Mouse (Mus musculus): ENCODE data around the gene Crk.
A peak's percentile ranks its signal among the peaks of the same experiment; 100 is the strongest.

Gene Crk

DNA sequence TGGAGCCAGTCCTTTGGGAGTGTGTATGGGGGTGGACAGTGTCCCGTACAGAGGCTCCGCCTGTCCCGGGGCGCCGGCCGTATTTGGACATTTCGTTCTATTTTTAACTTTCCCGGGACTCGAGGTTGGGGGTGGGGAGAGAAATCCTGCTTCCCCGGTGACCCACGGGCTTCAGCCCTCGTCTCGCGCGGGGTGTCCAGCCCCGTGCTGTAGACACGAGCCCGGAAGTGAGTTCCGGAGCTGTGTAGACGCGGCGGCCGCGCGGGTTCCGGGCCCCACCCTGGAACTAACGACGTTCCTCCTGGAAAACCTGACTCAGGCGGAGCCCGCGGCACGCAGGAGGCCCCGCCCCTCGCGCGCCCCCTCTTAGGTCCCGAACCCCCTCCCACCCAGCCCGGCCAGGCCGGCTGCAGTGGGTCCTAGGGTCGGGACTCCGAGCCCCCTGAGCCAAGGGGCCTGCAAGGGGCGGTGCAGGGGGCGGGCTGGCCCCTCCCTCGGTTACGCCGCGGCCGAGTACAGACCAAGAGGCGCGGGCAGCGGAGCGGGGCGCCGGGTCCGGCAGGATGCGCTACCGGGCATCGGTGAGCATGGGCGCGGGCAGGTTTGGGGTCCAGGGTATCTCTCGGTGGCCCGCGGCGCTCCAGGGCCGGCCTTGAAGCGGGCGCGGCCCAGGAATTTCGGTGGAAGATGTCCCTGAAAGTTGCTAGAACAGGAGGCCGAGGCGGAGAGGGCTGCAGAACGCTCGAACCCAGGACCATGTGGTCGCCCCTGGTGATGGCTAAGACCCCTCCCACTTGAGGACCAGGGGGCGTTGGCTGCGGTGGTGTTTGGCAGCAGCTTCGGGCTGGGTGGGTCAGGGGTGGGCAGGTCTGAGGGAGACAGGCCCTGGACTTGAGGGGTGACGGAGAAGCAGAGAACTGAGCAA is 23.2 kb upstream of the Crk start:
- peak; percentile 73 for DNase-seq (ENCODE audit: low read depth, low spot score)

DNA sequence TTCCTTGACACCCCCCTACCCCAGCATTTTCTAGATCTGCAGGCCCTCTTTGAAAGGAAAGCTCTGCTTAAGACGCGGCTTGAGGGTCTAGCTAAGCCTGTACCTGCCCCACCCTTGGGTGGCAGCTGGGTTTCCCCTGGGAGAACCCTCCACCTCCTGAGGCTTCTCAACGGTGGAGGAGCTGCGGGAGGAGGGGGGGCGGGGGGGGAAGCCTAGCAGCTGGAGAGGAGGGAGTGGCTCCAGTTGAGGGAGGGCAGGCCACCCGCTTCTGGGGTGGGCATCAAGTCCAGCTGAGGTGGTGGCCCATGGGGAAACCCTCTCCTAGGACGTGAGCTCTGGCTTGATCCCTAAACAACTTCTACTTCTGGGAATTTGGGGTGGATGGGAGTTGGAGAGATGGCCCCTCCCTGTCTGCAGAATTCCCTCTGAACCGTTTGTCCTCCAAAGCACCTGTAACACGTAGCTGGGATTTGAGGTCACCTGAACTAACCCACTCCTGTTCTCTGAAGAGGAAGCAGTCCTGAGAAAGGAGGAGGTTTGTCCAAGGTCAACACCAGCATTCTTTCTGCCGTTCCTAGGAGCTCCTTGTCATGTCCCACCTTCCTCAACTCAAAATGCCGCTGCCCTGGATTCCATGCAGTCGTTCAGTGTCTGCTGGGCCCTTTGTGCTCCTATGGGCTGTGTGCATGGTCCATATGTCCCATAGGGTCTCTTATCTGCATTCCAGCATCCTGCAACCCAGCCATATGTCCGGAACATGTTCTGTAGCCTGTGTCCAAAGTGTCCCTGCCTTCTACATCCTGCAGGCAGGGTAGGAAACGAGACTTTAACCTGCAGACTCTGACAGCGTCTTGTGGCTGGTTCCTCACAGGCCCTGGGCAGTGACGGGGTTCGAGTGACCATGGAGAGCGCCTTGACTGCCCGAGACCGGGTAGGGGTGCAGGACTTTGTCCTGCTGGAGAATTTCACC is 22.2 kb upstream of the Crk start:
- no peak for DNase-seq (ENCODE audit: low read depth, low spot score)

DNA sequence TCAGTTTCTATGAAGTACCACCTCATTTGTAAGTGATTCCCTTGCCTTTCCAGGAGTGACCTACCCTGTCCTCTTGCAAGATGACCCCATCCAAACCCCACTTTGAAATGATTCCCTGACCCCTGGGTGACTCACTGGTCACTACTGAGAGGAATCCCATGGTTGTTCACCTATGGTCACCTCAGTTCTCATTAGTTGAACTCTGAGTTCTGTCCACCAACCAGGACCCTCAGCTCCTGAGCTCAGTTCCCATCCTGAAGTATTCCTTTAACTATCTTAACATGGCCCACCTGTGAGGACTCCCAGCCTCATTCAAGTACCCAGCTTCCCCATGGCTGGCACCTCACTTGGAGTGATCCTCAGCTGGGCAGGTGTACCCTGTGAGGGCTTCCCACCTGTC is 21.2 kb upstream of the Crk start:
- DNase-seq (ENCODE audit: low read depth, low spot score), result no peak

- no peak for DNase-seq (ENCODE audit: low read depth, low spot score)
Observed at GRCm38 (mm10) chr11:75658311-75658710, 20.7 kb upstream of the Crk start.

DNA sequence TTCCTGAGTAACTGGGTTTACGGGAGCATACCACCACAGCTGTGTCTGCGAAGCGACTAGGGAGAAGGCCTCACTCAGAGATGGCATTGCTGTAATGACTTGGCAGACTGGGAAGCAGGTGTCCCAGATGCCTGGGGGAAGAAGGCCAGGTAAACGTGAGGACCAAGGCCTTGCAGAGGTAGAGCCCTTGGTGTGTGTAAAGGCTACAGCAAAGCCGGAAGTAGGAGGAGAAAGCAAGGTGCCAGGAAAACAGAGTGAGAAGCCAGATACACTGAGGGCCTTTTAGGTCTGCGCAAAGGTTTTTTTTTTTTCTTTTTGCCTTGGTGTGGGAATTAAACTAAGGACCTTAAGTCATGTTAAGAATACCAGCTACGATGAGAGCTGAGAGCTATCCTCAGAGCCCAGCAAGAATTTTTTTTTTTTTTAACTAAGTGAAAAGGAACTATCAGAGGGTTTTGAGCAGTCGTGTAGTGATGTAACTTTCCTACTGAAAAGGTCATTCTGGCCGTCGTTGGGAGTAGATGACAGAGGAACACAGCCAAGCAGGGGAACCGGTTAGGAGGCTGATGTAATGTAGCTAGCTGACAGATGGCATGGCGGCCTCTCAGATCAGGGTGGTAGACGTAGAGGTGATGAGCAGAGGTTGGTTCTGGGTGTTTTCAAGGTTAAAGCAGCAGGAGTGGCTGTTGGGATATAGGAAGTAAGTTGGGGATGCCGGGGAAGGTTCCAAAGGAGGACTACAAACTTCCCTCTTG is 19.9 kb upstream of the Crk start:
- DNase-seq (ENCODE audit: low read depth, low spot score), result no peak

DNA sequence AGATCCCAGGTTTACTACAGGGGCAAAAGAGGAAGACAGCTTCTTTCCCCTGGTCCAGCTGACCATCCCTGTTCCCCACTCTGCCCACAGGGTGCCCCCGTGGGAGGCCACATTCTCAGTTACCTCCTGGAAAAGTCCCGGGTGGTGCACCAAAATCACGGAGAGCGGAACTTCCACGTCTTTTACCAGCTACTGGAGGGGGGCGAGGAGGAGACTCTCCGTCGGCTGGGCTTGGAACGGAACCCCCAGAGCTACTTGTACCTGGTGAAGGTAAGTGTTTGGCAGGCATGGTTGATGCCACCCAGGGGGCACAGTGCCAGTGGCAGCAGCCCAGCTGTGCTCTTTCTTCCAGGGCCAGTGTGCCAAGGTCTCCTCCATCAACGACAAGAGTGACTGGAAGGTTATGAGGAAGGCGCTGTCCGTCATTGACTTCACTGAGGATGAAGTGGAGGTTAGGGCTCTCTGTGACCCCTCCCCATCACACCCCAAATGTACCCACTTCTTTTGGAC is 18.9 kb upstream of the Crk start:
- no peak for DNase-seq (ENCODE audit: low read depth, low spot score)

- no peak for DNase-seq (ENCODE audit: low read depth, low spot score)
Observed at GRCm38 (mm10) chr11:75660941-75661800, 17.9 kb upstream of the Crk start.

DNA sequence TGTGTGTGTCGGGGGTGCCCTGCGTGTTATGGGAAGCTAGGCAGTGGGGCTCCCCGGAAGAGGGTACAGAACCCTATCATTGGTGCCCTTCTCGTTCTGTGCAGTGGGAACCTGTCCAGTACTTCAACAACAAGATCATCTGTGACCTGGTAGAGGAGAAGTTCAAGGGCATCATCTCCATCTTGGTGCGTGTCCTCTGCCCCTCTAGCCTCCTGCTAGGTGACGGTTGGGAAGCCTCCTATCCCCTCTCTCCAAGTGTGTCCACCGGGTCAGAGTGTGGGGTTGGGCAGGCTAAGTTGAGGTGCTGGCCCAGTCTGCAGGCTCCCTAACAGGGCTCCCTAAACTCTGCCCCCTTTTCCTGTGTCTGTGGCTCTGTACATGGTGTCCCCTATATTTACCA is 16.9 kb upstream of the Crk start:
- no peak for DNase-seq (ENCODE audit: low read depth, low spot score)

DNA sequence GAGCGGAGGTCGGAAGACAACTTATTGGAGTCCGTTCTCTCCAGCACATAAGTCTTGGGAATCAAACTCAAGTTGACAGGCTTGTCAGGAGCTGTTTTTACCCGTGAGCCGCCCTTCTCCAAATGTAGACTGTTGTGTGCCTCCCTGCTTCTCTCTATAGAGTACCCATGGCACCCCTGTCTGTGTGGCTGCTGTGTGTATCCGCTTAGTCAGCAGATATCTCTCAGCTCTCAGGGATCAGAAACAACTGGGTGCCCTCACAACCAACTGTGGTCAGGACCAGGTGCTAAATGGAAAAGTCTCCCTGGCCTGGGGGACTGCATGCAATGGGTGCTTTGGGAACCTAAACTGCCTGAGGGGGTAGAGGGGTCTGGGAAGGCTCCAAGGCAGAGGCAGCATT is 12.8 kb upstream of the Crk start:
- no peak for DNase-seq (ENCODE audit: low read depth, low spot score)

GRCm38 (mm10) chr11:75668621-75669020 is 10.4 kb upstream of the Crk start:
- DNase-seq (ENCODE audit: low read depth, low spot score), result no peak

- no peak for DNase-seq (ENCODE audit: low read depth, low spot score)
Observed at GRCm38 (mm10) chr11:75669176-75669852, 9.7 kb upstream of the Crk start.

DNA sequence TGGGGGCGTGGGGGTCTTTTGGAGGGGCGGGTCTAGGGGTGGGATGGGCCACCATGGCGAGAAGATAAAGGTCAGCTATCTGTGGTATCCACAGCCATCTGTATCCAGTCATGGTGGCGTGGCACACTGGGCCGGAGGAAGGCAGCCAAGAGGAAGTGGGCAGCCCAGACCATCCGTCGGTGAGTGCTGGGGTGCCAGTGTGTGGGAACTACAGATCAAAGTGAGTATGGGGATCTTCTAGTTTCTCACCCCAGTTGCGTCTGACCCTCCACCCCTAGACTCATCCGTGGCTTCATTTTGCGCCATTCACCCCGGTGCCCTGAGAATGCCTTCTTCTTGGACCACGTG is 9.2 kb upstream of the Crk start:
- DNase-seq (ENCODE audit: low read depth, low spot score), result no peak

DNA sequence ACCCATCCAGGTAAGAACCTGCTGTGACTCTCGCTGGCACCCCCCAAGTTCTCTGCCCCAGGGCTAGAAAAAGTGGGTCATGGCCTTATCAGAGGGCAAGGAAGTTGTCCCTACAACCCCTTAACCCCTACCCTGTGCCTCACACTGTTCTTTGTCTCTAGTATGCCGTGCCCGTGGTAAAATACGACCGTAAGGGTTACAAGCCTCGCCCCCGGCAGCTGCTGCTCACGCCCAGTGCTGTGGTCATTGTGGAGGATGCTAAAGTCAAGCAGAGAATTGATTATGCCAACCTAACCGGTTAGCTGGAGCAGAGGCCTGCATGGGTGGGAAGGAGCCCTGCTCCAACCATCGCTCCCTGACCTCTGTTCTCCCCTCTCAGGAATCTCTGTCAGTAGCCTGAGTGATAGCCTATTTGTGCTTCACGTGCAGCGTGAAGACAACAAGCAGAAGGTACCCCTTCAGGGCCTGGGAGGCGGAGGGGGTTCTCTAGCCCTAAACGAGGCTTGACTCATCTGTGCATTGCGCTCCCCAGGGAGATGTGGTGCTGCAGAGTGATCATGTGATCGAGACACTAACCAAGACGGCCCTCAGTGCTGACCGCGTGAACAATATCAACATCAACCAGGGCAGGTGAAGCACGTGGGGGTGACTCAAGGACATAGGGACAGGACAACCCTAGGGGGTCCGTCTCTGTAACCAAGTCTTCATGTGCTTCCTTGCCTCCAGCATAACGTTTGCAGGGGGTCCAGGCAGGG is 7.5 kb upstream of the Crk start:
- DNase-seq (ENCODE audit: low read depth, low spot score), result no peak

DNA sequence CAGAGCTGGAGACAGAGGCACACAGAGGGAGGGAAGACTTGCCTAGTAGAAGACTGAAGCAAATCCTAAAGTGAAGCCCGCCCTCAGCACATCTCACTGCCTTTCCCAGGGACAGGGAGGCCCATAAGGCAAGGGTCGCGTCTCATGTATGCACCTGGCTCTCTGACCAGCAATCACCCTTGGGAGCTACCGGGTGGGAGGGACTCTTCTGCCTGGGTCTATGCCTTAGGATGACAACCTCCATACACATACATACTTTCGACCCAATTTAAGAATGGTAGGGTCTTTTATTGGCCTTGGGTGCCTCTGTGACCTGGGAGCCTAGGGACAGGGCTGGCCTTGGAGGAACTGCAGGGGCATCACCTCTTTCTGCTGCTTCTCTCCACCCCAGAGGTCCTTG is 5.6 kb upstream of the Crk start:
- no peak for DNase-seq (ENCODE audit: low read depth, low spot score)

GRCm38 (mm10) chr11:75674875-75675274 is 4.2 kb upstream of the Crk start:
- no peak for DNase-seq (ENCODE audit: low read depth, low spot score)

DNA sequence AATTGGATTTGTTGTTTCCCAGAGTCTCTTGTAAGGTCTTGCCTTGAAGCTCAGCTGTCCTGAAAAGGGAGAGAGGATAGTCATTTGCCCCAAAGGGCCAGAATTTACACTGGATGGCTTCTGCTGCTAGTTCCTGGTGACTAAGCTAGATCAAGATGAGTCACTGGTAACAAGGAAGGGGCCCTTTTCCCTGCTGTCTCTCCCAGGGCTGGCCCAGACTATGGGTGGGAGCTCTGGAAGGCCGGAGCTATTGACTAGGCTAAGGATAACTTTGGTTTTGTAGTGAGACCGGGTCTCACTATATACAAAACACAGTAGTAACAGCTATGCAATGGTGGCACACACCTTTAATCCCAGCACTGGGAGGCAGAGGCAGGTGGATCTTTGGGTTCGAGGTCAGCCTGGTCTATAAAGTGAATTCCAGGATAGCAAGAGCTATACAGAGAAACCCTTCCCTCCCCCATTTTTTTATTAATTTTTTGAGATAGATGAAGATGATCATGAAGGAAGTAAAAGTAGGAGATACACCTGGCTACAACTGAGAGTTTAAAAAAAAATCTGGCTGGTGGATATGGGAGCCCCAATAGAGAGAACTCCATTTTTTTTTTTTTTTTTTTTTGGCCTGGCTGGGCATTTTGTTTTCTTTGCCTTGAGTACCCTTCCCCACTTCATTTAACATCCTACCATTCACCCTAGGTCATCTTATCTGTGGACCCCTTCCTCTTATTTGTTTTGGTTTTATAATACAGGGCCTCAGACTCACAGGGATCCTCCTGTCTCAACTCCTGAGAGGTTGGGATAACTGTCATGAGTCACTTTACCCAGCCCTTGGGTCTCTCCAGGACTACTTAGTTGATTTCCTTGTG is 945 bp upstream of the Crk start:
- no peak for DNase-seq (ENCODE audit: low read depth, low spot score)

DNA sequence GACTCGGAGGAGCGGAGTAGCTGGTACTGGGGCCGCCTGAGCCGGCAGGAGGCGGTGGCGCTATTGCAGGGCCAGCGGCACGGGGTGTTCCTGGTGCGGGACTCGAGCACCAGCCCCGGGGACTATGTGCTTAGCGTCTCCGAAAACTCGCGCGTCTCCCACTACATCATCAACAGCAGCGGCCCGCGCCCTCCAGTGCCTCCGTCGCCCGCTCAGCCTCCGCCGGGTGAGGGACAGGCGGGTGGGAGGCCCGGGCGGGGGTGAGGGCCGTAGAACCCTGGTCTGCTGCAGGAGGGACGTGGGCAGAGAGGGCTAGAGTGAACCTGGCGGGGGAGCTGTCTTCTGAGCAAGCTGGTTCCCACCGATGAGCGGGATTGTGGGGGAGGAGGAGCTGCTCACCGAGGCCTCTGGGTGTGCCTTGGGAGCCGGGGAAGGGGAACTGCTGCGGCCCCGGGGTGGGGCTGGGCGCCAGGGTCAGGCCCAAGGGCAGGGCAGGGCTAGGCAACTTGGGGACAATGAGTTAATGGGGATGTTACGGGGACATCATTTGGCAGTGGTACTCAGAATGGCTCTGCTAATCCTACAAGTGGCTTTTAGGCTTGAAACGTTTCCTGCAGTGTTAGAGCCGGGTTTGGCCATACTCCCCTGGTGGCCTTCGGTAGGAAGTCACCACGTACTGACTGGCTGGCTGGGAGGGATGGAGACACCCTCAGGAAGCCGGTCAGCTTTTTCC is 546 bp downstream of the Crk start:
- DNase-seq (ENCODE audit: low read depth, low spot score), result peak; percentile 66

DNA sequence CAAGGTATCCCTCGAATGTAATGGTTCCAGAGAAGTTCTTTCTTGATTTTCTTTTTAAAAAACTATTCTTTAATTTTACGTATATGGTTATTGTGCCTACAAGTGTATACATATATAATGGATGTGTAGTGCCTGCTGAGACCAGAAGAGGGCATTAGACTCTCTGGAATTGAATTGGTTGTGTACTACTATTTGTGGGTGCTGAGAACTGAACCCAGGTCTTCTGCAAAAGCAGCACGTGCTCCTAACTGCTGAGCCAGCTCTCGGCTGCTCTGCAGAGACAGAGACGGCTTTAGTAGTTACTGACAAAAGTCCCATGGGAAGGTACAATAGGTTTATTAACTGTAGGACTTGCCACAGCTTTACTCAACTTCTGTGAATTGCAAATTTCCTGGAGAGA is 5.4 kb downstream of the Crk start:
- no peak for DNase-seq (ENCODE audit: low read depth, low spot score)

All from skeletal muscle tissue, adult 2 months (tissue).